Mouse (Mus musculus) adrenal gland, postnatal 10 days (tissue): ENCODE measurements around the gene Lrrtm4. TPM values are rescaled to one million over a fixed set of nuclear protein-coding genes. Genes with fewer than 3 reads are reported as not detected.

Experiments
- DNase-seq: peaks from one replicate; pipeline ENCODE4 v3.0.0; 2021; ENCODE audit warnings: mixed read lengths
- total RNA-seq, 2 experiments: library from RNA; stranded (reverse); gene quantifications; 2 replicates each; pipeline ENCODE4 v1.2.3; 2021

Lrrtm4 gene
- total RNA-seq, 2 experiments from 2014 or later: 2.9 to 3.5 TPM

DNA sequence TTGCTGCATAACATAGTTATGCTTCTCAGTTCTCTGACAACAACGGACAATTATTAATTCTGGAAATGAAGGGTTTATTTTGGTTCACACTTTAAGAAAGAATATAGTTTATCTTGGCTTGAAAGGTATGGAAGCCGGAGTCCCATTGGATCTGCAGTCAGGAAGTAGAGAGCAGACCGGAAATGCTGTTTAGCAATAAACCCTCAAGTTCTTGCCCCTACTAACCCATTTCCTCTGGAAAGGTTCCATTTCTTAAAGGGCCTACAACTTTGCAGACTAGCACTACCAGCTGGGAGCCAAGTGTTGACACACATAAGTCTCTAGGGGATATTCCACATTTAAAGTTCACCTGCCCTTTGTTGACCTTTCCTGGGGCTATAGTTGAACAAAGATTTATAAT, 309.7 kb downstream of the Lrrtm4 start:
- DNase-seq: peak; percentile 1

DNA sequence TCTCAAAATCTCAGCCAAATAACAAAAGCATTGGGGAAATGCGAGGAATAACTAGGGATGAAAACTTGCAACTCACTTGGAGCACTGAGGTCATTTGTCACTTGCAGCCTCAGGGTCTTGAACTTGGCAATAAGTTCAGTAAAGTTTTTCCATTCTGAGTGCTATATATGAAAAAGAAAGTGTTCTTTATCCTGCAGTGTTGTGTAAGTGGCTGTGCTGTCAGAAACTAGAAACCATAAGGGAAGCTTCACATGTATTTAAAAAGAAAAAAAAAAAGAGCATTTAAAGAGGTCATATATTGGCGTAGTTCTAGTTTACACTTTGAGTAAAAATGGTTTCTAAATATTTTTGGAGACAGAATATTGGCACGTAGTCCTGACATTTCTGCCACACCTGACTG, 313.1 kb downstream of the Lrrtm4 start:
- no peak for DNase-seq

DNA sequence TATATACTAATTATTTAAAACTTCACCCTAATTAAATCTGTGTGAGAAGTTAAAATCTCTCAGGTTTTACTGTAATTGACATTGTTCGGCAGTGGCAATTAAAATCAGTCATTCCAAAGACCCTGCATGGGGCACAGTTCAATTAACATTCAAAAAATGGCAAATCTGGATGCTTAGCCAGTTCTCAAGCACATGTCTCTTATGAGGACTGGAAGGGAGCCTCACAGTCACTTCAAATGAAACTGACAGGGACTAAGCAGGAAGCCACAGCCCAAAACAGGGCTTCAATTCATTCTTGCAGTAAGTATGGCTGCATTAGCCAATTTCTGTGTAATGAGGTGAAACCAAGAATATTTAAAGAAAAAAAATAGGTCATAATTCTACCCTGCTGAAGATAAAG, 333.6 kb downstream of the Lrrtm4 start:
- no peak for DNase-seq

DNA sequence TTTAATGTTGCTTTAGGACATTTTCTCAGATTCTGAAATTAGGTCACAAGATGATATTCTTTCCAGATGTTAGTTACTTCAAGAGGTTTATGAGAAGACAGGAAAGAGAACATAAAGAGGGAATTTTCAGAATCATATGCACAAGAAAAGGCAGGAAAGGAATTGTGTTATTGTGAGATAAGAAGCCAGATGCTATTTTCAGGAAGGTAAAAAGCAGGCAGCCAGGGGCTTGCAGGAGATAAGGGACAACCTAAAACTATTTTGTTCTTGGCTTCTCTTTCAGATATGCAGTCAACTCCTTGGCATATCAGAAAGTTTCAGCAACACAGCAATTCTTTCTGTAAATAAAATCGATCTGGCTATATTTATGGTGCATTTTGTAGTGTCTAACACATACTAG, 338.4 kb downstream of the Lrrtm4 start:
- no peak for DNase-seq

DNA sequence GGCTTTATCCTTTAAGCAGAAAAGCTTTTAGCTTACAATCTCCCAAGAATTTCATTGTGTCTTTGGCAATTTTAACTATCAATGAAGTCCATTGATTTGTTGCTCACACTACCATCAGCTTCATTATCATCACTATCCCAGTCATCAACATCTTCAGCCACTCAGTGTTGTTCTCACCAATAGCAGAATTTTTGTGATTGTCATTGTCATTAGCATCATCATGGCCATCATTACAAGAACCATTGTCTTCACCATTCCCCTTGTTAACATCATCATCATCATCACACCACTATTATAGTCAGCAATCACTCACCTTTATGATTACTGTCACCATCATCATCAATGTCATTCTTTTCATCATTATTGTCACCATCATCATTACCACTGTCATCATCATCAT, 344.9 kb downstream of the Lrrtm4 start:
- no peak for DNase-seq

DNA sequence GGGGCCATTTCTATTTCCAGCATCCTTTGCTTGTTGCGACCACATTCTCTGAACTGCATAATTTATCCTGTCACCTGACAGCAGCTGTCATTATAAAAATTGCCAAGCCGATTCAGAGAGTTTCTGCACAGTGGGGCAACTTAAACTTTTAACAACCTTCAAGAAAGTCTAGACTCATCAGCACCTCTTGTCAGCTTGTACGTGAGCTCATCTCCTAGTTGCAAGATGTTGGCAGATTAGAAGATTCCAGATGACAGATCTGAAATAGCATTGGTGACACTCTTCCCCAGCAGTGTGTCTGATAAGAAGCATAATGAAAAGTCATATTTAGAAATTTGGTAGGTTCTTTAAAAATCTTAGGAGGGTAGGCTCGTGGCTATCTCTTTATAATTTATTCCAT, 347.9 kb downstream of the Lrrtm4 start:
- DNase-seq: no peak

DNA sequence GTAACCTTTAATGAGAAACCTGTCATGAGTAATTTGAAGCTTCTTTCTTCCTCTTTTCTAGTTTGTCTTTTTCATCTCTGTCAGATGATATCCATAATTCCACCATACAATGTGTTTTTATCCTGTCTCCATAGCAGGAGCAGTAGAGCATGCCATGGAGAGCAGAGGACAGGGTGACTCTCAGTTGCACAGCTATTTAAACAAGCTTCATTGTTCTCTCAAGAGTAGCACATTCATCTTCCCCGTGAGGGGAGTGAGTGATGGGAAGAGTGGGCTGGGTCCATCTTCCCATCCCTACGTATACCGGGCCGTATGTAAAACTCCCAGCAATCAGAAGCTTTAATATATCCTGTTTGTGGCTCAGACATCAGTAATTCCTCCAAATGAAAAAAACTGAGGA, 370.9 kb downstream of the Lrrtm4 start:
- no peak for DNase-seq

DNA sequence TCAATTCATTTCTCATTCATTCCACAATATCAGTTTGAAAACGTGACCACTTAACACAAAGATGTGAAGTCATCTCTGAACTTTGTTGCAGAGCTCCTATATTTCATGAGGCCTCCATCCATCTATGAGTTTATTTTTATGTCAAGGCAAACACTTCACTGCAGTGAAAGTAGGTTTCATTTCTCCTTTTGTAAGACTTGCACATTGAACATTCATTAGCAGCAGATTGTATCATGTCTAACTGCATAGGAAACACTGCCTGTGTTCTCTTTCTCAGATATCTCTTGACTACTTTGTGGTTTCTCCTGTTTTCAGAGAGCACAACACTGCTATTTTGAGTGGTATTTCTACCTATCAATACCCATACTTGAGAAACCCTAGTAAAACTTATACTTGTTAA, 388.1 kb downstream of the Lrrtm4 start:
- no peak for DNase-seq

DNA sequence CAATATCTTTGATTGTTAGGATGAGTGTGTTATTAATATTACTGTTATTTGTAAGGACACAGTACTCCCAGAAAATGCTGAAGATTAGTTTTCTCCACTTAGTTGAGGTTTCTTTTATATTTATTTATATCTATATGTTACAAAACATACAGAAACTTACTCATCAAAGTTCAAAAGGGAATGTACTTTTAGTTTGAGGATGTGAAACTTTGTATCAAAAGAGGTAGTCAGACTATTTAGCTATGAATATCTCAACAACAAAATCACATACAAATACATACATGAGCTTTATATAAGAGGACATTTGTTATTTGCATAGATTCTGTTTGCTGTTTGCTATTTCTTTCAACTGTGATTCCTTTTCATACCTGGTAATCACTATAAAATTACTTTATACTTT, 421.5 kb downstream of the Lrrtm4 start:
- DNase-seq: no peak

DNA sequence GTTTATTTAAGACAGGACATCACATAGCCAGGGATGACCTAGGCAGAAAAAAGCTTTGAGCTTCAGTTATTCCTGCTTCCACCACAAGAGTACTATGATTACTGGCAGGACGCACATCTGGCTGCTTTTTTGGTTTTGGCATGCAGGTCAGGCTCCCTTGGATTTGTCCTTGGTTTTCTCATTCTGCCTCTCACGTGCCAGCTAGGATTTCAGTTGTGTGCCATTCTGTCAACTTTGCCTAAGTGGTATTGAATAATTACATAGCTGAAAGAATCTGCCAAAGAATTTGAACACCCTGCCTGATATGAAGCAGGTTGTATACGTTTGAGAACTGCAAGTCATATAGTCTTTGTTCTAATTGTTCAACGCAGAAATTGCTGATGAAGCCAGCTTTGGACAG, 451.9 kb downstream of the Lrrtm4 start:
- peak; percentile 16 for DNase-seq

DNA sequence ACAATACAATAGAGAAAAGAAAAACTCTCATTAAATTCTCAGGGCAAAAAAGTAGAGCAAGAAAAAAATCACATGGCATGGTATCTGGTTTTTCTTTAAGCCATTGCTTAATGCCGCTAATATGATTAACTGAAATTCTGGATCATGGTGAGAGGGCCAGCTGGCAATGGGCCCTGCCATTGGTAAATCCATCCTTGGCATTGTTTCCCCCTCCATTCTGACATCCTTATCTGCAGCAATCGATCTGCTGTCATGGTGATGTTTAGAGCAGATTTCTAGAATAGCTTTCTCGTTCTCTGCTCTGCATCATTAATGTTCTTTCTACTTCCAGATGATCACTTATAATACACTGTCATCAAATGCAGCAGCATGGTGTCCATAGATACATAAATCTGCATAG, 457.5 kb downstream of the Lrrtm4 start:
- peak; percentile 53 for DNase-seq

DNA sequence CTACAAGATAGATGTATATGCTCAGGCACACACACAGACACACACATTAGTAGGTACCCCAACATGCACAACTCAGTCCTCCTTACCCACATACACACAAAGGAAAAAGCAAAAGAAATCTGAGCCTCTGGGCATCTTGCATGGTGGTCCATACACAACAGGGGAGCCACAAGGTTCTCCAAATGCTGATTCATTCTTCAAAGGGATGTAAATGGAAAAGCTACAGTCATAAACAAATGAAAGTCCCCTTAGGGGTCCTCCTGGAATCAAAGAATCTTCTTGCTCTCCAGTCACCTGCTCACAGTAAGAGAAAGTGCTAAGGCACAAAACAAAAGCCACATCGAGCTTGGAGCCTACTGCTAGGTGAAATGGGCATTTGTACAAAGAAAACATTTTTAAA, 526.3 kb downstream of the Lrrtm4 start:
- no peak for DNase-seq

DNA sequence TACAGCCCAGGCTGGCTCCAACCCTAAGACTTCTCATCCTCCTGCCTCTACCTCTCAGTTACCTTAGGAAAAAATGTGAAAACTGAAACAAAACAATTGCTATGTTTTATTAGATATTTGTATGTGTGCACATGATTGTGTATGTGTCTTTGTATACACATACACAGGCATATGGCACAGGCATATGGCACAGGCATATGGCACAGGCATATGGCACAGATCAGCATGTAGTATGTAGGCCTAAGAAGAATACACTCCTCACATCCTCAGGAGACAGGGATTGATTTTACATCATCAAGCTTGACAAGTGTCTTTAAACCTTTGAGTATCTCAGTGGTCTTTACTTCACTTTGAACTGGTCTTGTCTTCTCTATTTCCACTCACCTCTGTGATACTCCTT, 531.2 kb downstream of the Lrrtm4 start:
- no peak for DNase-seq

DNA sequence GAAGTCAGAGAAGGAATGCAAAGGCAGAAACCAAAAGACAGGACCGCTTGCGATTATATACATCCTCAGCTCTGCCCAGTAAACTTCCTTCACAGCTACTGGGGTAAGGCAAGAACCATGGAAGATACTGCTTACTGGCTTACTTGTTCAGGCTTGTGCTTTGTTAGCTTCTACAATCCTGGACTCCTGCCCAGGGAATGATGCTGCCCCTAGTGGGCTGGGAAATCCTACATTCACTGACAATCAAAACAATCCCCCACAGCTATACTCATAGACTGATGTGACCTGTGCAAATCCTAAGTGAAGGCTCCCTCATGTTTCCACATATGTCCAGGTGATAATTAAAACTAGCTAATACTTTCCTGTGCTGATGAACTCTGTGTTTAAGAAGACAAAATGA, 534.7 kb downstream of the Lrrtm4 start:
- no peak for DNase-seq

DNA sequence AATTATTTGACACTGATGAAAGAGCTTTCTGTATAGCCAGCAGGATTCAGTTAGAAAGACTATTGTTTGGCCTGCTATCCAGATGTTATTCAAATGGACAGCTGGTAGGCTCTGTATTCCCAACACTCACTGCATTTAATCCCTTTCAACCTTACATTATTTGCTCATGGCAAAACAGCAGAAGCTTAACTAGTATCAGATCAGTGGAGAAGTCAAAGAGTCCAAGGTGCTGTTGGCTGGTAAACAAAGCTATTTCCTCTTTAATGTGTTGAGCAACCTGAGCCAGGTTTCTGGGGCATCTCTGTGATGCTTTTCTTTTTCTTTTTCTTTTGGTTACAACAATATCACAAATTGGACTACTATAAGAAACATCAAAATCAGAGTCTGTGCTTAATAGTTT, 536.3 kb downstream of the Lrrtm4 start:
- DNase-seq: no peak

DNA sequence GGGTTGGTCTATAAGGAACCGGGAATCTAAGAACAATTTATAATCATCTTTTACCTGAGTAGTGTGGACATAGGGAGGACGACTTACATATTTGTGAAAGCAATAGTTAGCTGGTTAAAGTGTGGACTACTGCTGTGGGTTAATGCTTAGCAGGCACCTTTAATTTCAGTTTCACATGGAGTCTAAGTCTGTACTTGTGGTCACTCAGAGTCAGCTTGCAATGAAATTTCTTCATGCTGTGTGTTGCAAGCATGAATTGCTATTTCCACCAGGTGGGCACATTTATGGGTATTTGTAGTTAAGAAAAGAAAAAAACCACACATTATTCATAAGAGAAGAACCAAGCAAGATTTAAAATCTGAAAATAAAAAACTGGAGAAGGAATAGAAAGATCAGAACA, 558.5 kb downstream of the Lrrtm4 start:
- DNase-seq: no peak

DNA sequence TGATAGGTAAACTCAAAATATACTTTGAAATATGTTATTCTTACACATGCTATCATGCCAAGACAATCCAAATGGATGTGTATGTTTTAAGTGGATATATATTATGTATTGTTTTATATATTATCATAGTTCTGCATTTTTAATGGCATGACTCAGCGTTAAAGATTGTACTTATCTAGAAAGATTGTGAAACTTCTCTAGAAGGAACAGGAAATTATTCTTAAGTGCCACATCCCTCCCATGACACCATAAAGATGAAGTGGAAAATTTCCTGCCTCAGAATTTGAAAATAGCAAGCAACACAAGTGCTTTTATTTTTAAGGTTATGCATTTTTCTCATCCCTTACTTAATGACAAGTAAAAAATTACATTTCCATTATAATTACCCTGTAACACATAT, 563.5 kb downstream of the Lrrtm4 start:
- no peak for DNase-seq

DNA sequence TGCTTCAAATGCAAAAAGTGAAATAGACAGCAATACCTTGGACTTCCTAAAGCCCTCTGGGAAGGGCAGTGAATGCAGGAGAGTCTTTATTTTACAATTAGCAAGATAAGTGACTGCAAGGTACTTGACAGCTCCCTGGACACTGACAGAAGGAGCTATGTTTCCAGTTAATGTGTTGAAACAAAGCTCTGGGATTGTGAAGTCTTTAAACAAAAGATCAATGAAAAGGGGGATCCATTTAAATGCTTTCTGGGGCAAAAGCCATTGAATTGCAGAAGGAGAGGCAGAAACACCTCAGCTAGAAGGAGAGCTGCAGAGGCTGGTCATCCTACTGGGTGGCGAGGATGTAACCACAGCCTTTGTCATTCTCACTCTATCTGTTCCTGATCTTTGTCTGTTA, 571.1 kb downstream of the Lrrtm4 start:
- DNase-seq: no peak

DNA sequence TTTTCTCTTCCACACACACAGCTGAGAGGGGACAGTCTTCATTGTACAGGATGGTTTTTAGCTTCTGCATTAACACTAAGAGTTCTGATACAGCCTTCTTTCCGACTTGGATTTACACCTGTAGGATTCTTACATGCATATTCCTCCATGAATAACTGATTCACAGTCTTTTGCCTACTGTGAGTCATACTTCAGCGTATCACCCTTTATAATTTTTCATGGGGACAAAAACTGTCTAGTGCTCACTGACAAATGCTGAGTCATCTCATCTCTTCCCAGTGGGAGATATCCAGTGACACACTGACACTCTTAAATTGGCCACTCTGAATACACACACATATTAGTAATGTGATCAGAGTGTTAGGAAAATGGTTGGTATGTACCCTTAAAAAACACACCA, 600.8 kb downstream of the Lrrtm4 start:
- DNase-seq: no peak

DNA sequence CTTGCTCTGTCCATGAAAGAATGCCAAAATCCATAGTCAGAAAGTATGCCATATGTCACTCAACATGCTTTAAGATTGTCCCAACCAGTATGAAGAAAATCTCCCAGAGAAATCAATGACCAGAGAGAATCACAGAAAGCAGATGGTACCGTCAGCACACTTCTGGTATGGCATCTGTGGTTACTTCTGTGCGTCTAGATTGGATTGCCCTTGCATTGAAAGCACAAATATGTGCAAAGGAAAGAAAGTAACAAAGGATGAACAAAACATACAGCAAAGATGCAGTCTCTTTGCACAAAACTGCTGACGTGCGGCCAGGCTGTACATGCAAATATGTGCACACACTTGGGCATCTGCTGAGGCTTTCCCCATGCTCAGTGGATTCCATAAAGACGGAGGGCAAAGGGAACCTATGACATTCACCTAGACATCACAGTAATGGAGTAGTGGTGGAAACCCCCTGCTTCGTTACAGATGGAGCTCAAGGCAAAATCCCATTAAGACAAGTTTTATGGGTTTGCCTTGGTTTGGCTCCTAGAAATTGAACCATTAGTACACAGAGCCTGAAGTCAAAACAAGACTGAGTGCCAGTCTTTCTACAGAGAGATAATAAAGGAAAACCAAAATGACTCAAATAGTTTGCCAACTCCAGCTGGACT, 604.1 kb downstream of the Lrrtm4 start:
- no peak for DNase-seq

DNA sequence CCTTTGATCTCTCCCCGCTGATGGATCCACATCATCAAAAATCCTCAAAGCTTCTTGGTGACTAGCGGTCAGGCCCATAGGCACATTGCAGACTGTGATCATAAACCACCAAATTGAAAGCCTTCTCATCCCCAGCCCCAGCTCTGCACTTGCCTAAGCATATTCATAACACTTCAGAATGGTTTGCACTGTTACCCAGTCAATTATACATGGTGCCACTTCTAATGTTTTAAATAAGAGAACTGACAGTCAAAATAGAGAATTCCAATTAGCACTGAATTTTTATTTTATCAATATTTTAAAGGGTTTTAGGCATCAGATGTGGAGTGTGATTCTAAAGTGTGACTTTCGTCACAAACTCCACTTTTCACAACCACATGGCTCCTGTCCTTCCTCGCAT, 606.8 kb downstream of the Lrrtm4 start:
- DNase-seq: no peak

DNA sequence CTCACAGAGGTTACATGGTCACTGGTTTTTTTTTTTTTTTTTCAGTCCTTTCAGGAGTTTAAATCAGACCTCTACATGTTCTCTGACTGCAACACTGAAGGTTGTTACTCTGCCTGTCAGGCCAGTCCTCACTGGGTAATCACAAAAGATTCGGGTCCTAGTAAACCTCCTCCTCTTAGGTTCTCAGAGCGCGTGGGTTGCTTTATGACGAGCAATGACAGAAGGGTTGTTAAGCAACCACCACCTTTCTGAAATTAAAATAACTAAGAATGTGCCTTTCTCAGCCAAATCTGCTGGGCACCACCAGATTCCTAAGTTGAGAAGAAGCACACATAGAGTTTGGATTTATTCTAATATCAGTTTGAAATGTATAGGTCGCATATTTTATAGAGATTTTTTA, 644.1 kb downstream of the Lrrtm4 start:
- no peak for DNase-seq

DNA sequence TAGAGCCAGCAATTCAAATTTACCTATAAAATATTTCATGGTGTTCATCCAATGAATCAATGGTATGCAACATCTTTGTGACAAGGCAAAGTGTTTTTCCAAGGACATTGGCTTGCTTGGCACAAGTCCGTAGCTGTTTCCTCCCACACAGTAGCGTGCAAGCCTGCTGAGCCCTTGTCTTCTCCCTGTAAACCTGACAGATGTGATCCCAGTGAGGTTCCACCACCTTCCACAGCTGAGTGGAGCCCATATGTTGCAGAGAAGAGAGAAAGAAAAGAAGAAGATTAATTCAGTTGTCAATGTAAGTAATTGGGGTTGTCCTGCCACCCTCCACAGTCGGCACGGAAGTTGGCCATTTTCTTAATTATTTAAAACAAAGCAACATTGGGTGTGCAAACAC, 645.4 kb downstream of the Lrrtm4 start:
- no peak for DNase-seq

DNA sequence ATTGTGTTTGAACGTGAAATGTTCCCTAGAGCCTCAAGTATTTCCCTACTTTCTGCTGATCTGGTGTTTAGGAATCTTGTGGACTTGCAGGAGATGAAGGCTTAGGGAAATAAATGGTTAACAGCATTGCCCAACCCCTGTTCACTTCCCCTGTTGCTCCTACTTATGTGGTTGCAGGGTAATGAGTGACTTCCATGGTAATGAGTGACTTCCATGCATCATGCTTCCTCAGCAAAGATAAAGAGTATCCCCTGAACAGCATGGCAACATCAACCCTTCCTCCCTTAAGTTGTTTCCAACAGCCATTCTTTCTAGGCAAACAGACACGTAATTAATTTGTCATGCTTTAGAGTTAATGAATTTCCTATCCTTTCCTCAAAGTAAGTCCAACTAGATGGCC, 685.5 kb downstream of the Lrrtm4 start:
- DNase-seq: no peak

DNA sequence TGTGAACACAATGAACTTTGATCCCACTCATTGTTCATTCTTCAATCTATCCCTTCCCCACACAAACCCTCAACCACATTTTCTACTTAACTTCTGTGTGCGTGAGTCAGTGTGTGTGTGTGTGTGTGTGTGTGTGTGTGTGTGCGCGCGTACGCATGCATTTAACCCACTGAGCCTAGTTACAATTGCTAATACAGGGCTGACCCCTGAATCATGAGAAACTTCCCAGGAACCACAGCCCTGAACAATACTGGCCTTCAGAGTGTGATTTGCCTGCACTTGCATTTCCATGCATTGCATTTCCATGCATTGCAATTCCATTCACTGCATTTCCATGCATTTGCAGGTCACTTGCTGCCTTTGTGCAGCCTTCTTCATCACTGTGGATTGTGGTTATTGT, 701.8 kb downstream of the Lrrtm4 start:
- no peak for DNase-seq
